Mouse (Mus musculus): ENCODE results near the gene Atxn7l2. TPM values are rescaled to one million over a fixed set of nuclear protein-coding genes. Genes with fewer than 3 reads are reported as not detected.

Atxn7l2 gene
- total RNA-seq, 2 experiments from 2014 or later: 8.2 to 8.5 TPM

DNA sequence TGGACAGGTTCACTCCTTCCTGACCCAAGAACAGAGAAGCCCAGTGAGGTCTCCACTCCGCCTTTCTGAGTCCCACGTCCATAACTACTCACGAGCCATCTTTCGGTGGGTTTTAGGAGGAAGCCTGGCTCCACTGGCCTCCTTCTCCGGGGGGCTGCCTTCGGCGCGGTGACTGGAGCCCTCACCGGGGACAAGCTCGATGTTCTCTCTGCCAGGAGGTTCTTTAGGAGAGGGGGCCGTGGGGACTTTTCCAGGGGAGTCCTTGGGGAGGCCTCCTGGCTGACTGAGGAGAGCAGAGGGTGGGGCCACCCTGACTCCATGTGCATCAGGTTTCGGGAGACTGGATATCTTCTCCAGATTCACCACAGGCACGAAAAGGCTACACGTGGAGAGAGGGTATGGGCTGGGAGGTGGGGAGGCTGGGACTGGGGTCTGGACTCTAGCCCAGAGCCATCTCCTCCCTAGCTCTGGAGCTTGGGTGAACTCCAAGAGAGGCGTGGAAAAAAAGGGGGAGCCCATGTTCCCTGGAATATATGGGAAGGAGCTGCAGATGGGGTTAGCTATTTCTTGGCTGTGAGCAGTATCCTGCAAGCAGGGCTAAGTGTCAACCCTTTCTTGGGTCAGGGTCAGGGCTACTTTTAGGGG lies 3.9 kb downstream of the Atxn7l2 start:
- DNase-seq (ENCODE audit: low spot score in 2 of 2): no peak

DNA sequence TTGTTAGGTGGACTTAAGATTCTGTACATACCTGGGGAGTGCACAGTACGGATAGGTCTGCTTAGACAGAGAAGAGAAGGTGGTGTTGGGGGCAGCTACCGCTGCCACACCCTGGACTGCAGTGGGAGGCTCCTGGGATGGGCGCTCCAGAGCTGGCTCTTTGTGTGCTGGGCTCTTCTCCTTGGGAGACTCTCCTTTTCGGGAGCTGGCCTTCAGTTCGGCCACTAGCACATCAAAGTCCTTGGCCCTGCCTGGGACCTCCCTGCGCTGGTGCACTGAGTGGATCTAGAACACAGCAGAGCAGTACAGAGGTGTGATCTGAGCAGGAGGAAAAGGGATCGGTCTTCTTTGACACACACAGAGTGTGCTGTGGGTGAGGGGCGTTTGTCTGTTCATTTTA lies 5.1 kb downstream of the Atxn7l2 start:
- no peak for DNase-seq (ENCODE audit: low spot score in 2 of 2)

DNA sequence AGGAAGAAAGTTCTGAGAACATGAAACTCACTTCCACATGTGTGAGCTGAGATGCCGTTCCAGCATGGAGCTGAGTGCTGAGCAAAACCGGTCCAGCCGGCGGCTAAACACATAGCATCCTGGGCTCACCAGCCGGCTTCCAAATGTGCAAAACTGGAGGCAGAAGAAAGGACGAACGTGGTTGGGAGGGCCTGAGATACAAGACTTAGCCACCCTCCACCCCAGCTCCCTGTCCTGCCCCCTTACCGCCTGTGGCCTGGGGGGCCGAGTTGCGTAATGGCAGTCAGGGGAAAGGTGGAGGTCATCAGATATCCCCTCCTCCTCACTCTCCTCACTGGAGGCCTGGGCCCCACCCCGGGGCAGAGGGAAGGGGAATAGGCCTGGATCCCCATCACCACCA lies 6.3 kb downstream of the Atxn7l2 start:
- no peak for DNase-seq (ENCODE audit: low spot score in 2 of 2)

DNA sequence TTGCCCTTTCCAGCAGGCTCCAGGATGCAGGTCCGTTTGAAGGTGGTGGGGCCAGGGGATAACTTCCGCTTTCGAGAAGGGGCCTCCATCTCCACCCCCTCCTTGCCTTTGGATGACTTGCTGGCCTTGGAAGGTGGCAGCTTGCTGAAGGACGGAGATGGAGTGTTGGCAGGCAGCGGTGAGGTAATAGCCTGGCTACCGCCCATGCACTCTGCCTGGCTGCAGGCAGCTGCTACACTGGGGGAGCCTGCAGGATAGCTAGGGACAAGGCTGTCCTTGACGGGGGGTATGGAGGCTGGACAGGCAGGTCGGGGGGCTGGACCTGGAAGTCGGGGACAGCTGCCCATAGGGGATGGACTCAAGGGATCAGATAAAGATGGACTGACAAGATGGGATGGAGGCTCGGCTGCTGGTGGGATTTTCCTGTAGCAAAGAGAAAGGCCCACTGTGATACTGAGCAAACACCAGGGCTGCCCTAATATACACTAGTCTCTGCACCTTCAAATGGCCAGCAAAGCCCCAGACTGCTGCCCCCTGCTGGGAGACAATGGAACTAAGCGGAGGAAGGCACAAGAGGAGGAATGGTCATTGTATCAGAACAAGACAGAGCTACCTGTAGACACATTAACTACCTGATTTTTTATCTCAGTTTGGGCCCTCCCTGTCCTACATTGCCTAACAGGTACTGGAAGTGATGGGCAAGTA lies 7.0 kb downstream of the Atxn7l2 start:
- DNase-seq (ENCODE audit: low spot score in 2 of 2): peak; percentile 68 to 79

DNA sequence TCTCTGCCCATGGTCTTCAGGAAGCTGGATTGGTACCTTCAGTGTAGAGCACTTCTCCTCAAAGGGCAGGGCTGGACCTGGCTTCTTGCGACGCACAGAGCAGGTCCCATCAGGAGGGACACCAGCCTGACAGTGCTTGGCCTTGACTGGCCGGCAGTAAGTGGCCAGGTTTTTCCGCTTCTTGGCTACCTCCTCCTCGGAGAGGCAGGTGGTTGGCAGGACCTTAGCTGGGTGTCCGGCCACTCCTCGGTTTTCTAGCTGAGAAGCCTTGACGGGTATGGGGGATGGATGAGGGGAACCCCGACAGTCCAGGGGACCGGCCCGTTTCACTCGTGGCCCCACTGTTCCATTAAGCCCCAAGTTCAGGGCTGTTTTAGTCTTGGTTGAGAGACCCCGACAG lies 7.5 kb downstream of the Atxn7l2 start:
- no peak for DNase-seq (ENCODE audit: low spot score in 2 of 2)

DNA sequence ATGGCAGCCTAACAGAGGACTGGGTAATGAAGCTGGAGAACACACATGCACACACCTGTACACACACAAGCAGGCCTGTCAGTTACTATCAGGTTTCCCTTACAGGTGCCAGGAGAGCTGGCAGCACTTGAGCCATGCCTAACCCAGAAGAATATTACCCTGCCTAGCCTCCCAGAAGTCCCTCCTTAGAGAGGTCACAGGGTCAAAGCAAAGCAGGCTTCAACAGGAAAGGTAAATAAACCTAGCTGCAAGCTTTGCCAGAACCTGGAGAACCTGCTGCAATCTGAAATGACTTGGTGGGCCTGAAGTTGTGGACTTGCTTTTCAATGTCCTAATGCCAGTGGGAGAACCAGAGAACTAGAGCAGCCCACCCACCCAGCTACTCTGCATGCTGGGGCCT lies 8.2 kb downstream of the Atxn7l2 start:
- DNase-seq (ENCODE audit: low spot score in 2 of 2): no peak

DNA sequence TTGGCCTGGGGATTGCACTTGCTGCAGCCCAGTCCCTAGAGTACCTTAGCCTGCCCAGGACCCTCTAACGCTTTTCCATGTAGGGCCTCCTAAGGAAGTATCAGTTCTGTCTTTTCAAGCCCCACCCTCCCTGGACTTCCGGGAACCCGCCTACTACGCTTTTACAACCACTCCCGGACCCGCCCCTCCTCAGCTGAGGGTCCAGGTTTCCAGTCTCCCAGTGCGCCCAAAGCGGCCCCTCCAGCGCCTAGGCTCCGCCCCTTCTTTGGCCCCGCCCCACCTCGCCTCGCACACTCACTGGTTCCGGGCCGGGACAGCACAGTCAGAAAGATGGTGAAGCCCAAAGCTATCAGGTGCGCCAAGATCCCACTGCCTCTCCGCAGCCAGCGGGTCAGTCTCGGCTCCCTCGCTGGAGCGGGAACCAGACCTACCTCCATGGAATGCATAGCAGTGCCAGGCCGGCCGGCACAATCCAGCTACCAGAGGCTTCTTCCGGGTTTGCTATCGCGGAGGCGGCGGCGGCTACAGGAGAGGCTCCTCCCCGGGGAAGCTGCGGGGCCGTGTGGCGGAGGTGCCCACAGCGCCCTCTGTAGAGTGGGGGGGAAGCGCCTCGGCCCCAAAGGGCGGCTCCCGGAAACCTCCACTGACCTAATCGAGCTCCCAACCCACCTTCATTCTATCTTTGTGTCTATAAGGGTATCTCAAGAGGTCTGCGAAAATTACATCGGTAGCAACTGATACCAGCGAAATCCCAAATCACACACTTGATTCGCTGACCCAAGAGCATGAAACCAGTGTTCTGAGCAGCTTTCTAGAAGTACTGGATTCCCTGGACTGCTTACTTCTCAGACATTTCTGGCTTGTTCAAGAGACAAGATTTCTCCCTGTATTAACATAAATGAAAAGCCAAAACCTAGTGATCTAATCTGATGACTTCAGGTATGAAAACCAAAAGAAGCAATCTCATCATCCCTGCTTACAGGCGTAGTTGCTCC lies 10.1 kb downstream of the Atxn7l2 start, which contains the start of gene Cyb561d1:
Gene Cyb561d1, minus strand, starts transcription at position 884 of the 995 bp plus-strand sequence.
- peak; percentile 91 to 92 for DNase-seq (ENCODE audit: low spot score in 2 of 2)

DNA sequence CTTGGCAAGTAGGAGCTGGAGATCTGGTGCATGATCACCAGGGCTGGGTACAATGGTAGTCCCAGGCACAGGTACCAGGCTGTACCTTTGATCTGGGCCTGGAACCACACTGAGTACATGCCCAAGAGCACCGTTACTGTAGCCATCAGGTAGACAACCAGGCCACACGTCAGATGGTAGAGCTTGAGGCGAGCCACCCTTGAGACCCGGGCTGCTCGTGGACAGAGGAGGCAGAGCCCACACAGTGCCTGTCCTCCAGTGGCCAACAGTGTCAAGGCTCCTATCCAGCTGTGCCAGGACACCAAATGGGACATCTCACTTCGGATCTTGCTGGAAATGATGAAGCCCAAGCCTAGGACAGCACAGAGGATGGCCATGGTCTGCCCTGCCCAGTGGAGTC lies 11.5 kb downstream of the Atxn7l2 start:
- no peak for DNase-seq (ENCODE audit: low spot score in 2 of 2)

DNA sequence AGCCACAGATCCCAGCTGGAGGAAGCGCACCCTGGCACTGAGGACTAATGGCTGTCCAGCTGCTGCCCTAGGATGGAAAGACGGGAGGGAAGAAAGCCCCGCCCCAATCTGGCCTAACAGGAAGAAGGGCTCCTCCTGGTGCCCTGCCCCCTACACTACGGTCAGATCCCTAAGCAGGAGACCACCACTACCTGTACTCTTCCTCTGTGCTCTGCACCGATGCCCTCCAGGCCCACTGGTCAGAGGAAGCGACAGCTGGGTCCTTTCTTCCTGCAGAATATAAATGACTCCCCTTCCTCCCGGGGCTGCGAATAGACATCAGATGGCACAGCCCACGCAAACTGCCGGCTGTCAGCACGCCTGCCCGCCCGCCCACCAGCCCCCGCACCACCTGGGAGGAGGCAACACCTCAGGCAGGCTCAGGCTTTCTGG lies 13.7 kb downstream of the Atxn7l2 start:
- no peak for DNase-seq (ENCODE audit: low spot score in 2 of 2)

DNA sequence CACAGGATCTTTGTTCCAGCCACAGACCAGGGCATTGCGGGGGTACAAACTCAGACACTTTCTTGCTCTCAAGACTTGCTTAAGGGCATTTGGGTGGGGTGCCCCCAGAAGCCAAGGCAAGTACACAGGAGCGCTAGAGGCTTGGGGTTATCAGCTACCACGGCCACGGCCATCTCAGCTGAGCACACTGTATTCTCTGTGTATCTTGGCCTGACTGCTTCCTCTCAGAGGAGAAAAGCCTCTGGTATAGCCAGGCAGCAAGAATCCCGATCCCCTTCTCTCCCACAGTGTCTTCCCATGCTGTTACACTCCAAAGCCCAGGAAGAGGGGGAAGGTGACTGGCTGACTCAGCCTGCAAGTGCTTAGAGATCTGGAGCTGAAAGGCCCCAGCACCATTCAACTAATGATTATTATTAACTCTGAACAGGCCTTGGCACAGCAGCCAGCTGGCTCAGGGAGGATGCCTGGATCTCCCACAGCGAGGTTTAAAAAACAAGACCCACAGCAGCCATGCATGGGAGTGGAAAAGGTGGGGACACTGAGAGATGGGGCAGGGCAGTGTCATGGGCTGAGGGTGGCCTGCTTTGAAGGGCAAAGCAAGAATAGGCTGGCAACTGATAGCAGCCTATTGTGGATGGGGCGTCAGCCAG lies 14.7 kb downstream of the Atxn7l2 start:
- DNase-seq (ENCODE audit: low spot score in 2 of 2): no peak

DNA sequence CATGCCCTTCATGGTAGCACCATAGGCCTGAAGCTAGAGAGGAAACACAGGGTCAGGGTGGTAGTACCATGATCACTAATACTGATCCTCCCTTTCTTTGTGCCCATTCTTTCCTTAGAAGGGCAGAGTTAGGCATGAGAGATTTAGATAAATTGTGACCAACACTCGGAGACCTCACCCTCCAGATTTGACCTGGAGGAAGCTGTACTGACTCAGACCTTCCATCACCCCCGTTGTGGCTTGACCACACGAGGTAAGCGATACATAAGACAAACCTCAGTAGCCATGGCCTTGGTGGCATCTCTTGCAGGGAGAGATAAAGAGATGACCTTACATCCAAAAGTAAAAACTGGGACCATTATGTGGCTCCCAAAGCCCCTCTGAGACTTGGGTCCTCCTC lies 15.4 kb downstream of the Atxn7l2 start:
- no peak for DNase-seq (ENCODE audit: low spot score in 2 of 2)

DNA sequence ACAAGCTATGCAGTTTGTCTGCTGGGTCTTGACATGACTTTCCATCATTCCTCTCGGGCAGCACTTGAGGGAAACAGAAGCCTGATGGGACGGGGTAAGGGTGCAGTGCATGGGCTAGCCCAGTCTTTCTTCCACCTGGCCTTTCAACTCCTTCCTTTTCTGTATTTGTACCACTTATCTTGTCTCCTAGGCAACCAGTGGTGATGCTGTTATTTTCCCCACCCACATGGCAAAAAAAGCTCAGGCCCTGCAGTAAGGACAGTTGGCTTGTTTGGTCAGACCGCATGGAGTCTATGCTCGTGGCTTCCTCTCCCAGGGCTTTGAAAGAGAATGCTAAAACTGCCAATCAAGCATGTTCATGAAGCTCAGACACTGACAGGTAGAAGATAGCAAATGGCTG lies 17.0 kb downstream of the Atxn7l2 start:
- no peak for DNase-seq (ENCODE audit: low spot score in 2 of 2)

DNA sequence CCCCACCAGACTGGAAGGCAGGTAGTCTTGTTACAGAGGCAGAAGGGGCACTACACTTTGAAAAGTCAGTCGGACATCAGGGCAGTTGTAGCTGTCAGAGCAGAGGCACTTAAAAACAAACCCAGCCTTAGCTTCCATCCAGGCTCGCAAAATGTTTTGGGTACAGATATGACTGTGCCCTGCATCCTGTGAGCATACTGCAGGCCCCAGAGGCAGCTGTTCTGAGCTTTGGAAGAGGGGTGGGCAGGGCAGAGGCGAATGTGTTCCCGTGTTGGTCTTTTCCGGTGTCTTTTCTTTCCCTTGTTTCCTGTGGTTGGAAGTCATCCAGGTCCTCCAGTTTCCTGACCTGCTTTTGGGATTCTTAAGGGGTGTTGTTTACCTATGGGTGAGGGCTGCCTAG lies 20.8 kb downstream of the Atxn7l2 start:
- DNase-seq (ENCODE audit: low spot score in 2 of 2): no peak

DNA sequence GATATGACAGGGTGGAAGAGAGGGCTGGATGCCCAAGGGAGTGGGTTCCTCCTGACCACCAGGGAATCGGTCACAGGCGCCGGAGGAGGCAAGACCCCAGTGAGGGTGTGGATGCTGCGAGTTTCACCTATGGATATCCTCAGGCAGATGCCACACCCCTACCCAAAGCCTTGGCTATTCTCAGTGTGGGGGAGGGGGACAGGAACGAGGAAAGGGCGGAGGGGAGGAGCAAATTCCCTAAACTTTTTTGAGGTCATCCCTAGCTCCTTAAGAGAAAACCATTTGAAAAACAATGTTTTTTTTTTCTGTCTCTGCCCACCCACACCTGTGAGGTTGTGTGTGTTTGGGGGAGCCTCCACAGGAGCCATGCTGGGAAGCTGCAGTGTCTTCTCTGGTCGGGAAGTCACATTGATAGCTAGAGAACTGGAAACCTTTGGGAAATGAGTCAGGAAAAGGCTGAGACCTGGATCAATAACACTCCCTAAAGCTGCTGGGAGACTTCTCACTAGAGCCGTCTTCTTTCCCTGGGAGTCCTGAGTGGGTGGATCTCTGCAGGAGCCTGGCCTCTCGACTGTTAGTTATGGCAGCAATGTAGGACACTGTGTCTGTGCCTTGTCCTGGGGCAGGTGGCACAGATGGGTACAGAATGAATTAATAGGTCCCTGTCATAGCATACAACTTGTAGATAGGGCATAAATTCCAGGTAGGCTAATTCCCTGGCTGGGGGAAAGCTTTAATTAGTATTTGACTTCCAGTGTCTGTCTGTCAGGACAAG lies 21.8 kb downstream of the Atxn7l2 start:
- DNase-seq (ENCODE audit: low spot score in 2 of 2): no peak

DNA sequence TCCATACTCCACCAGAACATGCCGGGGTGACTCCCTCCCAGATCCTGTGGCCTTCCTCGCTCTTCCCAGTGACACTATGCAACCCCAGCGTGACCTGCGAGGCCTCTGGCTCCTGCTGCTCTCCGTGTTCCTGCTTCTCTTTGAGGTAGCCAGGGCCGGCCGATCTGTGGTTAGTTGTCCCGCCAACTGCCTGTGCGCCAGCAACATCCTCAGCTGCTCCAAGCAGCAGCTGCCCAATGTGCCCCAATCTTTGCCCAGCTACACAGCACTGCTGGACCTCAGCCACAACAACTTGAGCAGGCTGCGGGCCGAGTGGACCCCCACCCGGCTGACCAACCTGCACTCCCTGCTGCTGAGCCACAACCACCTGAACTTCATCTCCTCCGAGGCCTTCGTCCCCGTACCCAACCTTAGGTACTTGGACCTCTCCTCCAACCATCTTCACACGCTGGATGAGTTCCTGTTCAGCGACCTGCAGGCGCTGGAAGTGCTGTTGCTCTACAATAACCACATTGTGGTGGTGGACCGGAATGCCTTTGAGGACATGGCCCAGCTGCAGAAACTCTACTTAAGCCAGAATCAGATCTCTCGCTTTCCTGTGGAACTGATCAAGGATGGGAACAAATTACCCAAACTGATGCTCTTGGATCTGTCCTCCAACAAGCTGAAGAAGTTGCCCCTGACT lies 23.5 kb downstream of the Atxn7l2 start:
- DNase-seq (ENCODE audit: low spot score in 2 of 2): no peak

DNA sequence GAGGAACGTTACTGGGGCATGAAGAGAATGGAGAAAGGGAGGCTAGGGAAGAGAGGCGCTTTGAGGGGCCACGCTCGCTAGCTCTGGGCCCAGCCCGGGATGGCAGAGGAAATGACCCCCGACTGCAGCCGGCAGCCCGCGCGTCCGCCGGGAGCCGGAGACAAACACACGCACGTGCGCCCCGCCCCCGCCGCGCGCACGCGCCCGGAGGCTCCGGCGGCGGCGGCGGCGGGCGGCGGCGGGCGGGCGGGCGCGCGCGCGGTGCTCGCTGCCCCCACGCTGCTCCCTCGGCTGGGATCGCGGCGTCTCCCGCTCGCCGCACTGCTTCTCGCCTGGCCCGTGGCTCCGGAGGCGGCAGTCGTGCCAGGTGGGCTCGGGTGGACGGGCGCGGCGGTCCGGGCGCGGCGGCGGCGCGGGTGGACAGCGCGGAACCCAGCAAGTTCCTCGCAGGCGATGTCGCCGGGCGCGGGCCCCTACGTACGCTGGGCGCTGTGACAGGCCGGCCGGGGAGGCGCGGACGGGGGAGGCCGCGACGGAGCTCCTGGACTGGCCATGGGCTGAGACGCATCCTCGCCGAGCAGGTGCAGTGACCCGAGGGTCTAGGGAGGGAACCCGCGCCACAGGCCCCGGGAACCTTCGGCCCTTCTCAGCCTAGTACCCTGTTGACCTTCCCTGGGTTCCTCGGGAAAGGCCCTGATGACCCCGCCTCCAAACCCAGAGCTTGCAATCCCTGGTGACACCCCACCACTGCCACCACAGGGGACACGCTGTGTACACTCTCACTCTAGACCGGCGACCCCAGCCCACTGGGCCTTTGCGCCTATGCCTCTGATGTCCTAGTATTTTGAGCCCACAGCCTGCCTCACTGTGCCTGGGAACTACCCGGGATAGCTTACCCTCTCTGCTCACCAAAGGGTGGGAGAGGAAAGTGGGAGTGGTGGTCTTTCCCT lies 24.4 kb downstream of the Atxn7l2 start, which contains the start of gene Amigo1:
Gene Amigo1, plus strand, starts transcription at position 238 of the 950 bp plus-strand sequence.
- peak; percentile 63 to 69 for DNase-seq (ENCODE audit: low spot score in 2 of 2)

DNA sequence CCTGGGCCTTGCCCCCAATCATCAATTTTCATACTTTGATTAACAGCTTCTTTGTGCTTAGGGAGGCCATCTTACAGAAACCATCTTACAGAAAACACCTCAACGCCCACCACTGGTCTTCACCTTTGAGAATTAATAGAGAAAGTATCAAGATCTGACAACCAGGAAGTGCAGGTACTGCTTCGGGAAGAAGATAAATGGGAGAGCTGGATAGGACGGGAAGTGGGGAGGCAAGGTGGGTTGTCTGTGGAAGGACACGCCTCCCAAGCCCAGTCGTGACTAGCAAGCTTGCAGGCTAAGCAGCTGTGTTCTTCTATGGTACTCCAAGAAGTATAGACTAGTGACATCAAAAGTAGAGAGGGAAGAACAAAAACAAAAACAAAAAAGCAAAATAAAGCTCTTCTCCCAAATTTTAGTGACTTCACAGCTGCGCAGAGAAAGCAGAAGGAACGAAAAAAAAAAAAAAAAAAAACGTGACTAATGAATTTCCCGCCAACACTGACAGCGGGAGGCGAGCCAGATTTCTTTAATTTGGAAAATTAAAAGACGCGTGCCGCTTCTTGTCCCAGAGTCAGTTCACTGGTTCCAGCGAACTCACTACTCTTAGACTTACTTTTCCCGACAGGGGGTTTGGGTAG lies 25.2 kb downstream of the Atxn7l2 start:
- DNase-seq (ENCODE audit: low spot score in 2 of 2): no peak

DNA sequence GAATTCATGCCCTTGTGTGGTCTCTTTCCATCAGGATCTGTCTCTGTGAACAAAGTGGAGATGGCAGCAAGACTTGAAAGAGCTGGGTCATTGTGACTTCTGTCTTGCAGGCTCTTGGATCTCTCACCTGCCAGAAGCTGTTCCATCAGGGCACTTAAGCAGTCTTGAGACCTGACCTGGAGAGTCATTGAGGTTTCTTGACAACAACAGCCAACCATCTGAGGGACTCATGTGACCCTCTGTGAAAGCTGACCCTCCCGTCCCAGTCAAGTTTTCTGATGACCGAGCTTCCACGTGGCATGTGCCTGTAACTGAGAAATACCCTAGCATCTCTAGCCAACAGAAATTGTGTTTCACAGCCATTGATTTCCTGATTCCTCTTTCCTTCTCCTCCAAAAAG lies 26.0 kb downstream of the Atxn7l2 start:
- no peak for DNase-seq (ENCODE audit: low spot score in 2 of 2)
